Mouse (Mus musculus) cerebellum, adult 18-20 months (tissue): Measurements from ENCODE around the gene Krit1.

ENCODE experiments used
- DNase-seq, 2 experiments: peaks; one replicate each; pipeline ENCODE4 v3.0.0; 2021

Krit1 gene

GRCm38 (mm10) chr5:3889201-3889600, 86.2 kb downstream of the Krit1 start:
- DNase-seq, result no peak

DNA sequence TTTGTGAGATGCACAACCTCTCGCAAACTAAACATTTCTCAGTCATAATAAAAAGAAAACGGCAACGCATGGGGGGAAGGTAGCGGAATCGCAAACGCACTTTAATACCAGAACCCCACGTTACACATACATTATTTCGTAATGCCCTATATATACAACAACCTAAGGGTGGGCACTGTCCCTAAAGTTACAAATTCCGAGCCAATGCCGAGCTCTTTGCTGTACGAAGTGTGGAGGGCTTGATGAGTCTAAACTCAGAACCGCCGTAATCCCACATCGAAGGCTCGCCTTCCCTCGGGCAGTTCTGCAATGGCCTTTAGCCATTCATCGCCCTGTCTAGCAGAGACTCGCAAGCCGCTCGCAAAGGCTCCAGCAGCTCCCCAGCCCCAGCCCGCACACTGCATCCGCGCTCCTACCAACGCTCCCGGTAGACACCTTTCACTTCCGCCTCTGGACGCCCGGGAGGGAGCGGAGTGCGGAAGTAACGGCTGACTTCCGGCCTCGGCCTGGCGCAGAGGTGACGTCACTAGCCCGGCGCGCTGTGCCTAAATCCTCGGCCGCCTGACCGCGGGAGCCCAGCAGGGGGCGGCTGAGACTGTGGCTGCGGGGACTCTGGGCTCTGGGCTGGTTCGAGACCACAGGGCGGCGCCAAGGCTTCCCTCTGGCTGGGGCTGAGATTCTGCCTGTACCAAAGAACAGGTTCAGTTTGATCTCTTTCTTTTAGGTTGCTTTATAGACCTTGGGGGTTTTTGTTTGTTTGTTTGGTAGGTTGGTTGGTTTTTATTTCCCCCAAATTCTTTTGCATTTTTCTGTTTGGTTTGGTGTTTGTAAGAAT, 90.7 kb downstream of the Krit1 start, which contains the start of gene Mterf1a:
Gene Mterf1a, minus strand, starts transcription at position 475 of the 835 bp plus-strand sequence.
- DNase-seq, result peak; percentile 44 to 61

GRCm38 (mm10) chr5:3894294-3894619, 91.3 kb downstream of the Krit1 start:
- peak; percentile 3 to 11 for DNase-seq
